Comparison of ENCODE assay signal across 15 mouse cellular contexts in the genomic region with DNA sequence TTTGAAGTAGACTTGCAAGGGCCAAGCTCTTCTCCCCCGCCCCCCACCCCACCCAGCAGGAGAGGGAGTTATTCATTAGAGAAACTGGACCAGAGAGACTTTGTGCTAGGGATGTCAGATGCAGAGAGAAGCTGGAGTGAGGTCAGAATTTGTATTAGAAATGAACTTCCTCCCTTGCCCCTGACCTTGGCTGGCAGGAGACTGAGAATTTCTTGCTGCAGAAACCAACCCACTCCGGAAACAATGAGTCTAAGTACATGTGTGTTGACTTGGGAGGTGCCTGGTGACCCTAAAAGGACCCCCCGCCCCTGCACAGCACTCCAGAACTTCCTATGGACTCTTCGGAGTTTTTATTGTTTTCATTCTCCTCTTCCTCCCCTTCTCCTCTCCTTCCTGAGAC.
DNase-seq lines count a peak whose midpoint lies in the region; ATAC-seq and TF ChIP-seq lines count a peak whose summit lies in the region.
"Had no signal": no experiment of that assay in that cellular context is flagged by ENCODE, and none has a peak within 500 bp of the region (broad histone marks: within the 10 kb centered on the region; RNA-seq: fewer than 3 reads in every experiment).

No protein-coding gene starts in this region.

- no peak overlapping the region for H3K9ac ChIP-seq in lung, embryonic 16.5 days (ENCODE audit: low read length)
- no peak overlapping the region for H3K9ac ChIP-seq in stomach, embryonic 14.5 days (replicated peaks; ENCODE audit: low read depth, low read length)
- H3K9ac ChIP-seq: hindbrain, embryonic 12.5 days had no signal

- H3K9me3 ChIP-seq in lung, embryonic 16.5 days (ENCODE audit: control insufficient read depth, low read length) = no peaks in the 10 kb centered on the region
- H3K9me3 ChIP-seq in stomach, embryonic 14.5 days (ENCODE audit: control insufficient read depth, low read depth, low read length) = no peaks in the 10 kb centered on the region
- H3K9me3 ChIP-seq: hindbrain, embryonic 12.5 days had no signal

- DNase-seq in embryo, embryonic 10.5 days (ENCODE audit: low spot score) = peak; percentile 30
- DNase-seq in embryo, embryonic 10 days (ENCODE audit: low spot score) = no peak
- DNase-seq in lung, postnatal 14 days = no peak
- peak; percentile 84 for DNase-seq in kidney, adult 2 months
- DNase-seq in urinary bladder, postnatal 25 days (ENCODE audit: low spot score) = no peak
- DNase-seq in gastrocnemius, postnatal 10 days = no peak
- DNase-seq: cerebellum, adult 8-10 months; gastrocnemius, adult 2 months; midbrain, embryonic 14.5 days; thymus, postnatal 25 days had no signal

- H3K4me1 ChIP-seq in lung, embryonic 16.5 days (replicated peaks; ENCODE audit: control insufficient read depth, insufficient read depth, low read length) = peaks cover 29% of the 10 kb centered on the region
- peaks cover 45% of the 10 kb centered on the region for H3K4me1 ChIP-seq in kidney, adult 2 months (ENCODE audit: control insufficient read depth, insufficient read depth, low read length)
- peaks cover 23% of the 10 kb centered on the region for H3K4me1 ChIP-seq in stomach, embryonic 14.5 days (ENCODE audit: control insufficient read depth, insufficient read depth, low read length)

- no peaks in the 10 kb centered on the region for H3K27me3 ChIP-seq in lung, embryonic 16.5 days (ENCODE audit: control insufficient read depth, insufficient read depth, low read depth, low read length)
- H3K27me3 ChIP-seq in kidney, adult 2 months (replicated peaks; ENCODE audit: control insufficient read depth, insufficient read depth, low read length) = no peaks in the 10 kb centered on the region
- no peaks in the 10 kb centered on the region for H3K27me3 ChIP-seq in stomach, embryonic 14.5 days (ENCODE audit: control insufficient read depth, insufficient read depth, low read length)
- H3K27me3 ChIP-seq: Patski had no signal

- no peak overlapping the region for H3K4me3 ChIP-seq in lung, embryonic 16.5 days (ENCODE audit: low read length)
- no peak overlapping the region for H3K4me3 ChIP-seq in kidney, adult 2 months (ENCODE audit: insufficient read depth, low read depth, low read length)
- no peak overlapping the region for H3K4me3 ChIP-seq in stomach, embryonic 14.5 days (ENCODE audit: low read depth, low read length)
- H3K4me3 ChIP-seq: gastrocnemius, adult 2 months; hindbrain, embryonic 12.5 days had no signal

- no peak for TF ChIP-seq CTCF in kidney, adult 2 months (conservative IDR thresholded peaks at IDR 0.05; ENCODE audit: insufficient read depth, insufficient read length, low read depth, low read length)

- no peaks in the 10 kb centered on the region for H3K36me3 ChIP-seq in lung, embryonic 16.5 days (ENCODE audit: control insufficient read depth, insufficient read depth, low read length)
- no peaks in the 10 kb centered on the region for H3K36me3 ChIP-seq in kidney, adult 2 months (ENCODE audit: control insufficient read depth, insufficient read depth, low read length)
- H3K36me3 ChIP-seq in stomach, embryonic 14.5 days (ENCODE audit: control insufficient read depth, insufficient read depth, low read length) = no peaks in the 10 kb centered on the region
- H3K36me3 ChIP-seq: hindbrain, embryonic 12.5 days had no signal

- no peak for TF ChIP-seq POLR2A in kidney, adult 2 months (IDR thresholded peaks at IDR 0.05; ENCODE audit: low read depth, low read length)

- no peak overlapping the region for H3K4me2 ChIP-seq in lung, embryonic 16.5 days (ENCODE audit: low read depth, low read length)
- no peak overlapping the region for H3K4me2 ChIP-seq in stomach, embryonic 14.5 days (replicated peaks; ENCODE audit: low read depth, low read length)
- H3K4me2 ChIP-seq: hindbrain, embryonic 12.5 days; liver, embryonic 11.5 days had no signal

- 17% methylated on average over 4 of the region's 4 CpGs for WGBS in lung, embryonic 16.5 days
- WGBS in kidney, adult 2 months = 13% methylated on average over 4 of the region's 4 CpGs
- 31% methylated on average over 4 of the region's 4 CpGs for WGBS in stomach, embryonic 14.5 days

- peak; percentile 30 for ATAC-seq in lung, embryonic 16.5 days (ENCODE audit: low read depth)
- ATAC-seq in stomach, embryonic 14.5 days (ENCODE audit: insufficient number of reproducible peaks, insufficient read depth, low FRiP score, low read depth) = no peak
- ATAC-seq: Patski had no signal

- H3K27ac ChIP-seq in lung, embryonic 16.5 days (ENCODE audit: low read length) = peak overlapping the region; percentile 38; the same call in 1 of the 2 replicates
- H3K27ac ChIP-seq in kidney, adult 2 months (ENCODE audit: insufficient read depth, low read depth, low read length) = peak overlapping the region; percentile 74
- peak overlapping the region; percentile 21; the same call in 1 of the 2 replicates for H3K27ac ChIP-seq in stomach, embryonic 14.5 days (ENCODE audit: low read length)
- H3K27ac ChIP-seq: gastrocnemius, adult 2 months; hindbrain, embryonic 12.5 days had no signal

Comparison
In these comparisons a context has a peak if more than half of its experiments do, and no peak if none do; other contexts are left out.
1. DNase-seq: peak in embryo, embryonic 10.5 days (single experiment) and kidney, adult 2 months (single experiment); none in embryo, embryonic 10 days (single experiment), lung, postnatal 14 days (single experiment), urinary bladder, postnatal 25 days (single experiment) and gastrocnemius, postnatal 10 days (single experiment).
2. H3K27ac ChIP-seq: peak in every context shown above with its lines; median percentile 74 in kidney, adult 2 months; 38 in lung, embryonic 16.5 days; 21 in stomach, embryonic 14.5 days.